Mouse (Mus musculus) small intestine, adult 2 months (tissue): ENCODE measurements around the gene Akip1.

Source experiments
- CTCF ChIP-seq: fragments of 200-500 bp; IDR thresholded peaks from 2 replicates; pipeline ENCODE4 v1.5.1; 2012; ENCODE audit warnings: low read depth, mild to moderate bottlenecking, control low read depth, inconsistent platforms, low read length, moderate library complexity, mixed read lengths; ENCODE audit not compliant: insufficient replicate concordance, insufficient read length; ENCODE audit errors: extremely low read depth
- POLR2A ChIP-seq: fragments of 200-500 bp; IDR thresholded peaks from 2 replicates; pipeline ENCODE4 v1.6.1; 2012; ENCODE audit warnings: low read depth, mild to moderate bottlenecking, control low read depth, inconsistent platforms, low read length, moderate library complexity

GRCm38 (mm10) chr7:109703190-109704015, at the start of gene Akip1, which contains the start of gene St5:
- TF ChIP-seq CTCF, result no peak
- TF ChIP-seq POLR2A, result peak; percentile 70
